Comparison of ENCODE assay signal across 8 mouse cellular contexts in the genomic region with DNA sequence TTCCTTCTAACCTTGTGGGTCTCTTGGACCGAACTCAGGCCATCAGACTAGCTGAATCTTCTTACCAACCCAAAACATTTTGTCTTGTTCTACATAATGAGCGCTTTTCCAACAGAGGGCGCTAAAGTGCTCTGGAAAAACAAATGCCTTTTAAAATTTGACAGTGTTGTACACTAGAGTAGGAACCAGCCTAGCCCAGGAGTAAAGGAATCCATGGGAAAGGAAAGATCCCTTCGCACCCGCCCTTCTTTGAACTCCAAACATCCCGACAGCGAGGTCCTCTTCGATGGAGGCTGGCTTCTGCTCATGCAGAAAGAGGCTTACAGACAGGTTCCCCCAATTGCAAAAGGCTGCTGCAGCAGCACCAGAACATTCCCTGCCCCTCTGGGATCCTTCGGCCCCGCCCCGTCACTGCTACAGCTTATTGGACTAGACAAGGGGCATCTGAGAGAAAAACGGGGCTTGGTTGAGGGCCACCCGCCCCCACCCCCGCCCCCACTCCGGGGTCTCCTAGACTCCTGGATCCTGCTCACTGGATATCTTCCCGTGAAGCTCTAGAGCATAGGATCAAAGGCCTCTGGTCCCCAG. TPM values are rescaled to one million over a fixed set of nuclear protein-coding genes. Genes with fewer than 3 reads are reported as not detected.
DNase-seq lines count a peak whose midpoint lies in the region; ATAC-seq and TF ChIP-seq lines count a peak whose summit lies in the region.

No protein-coding gene starts in this region.

- peak; percentile 81 for DNase-seq in A20 (ENCODE audit: low read depth, low spot score)
- DNase-seq in T-cell, adult 2 months (ENCODE audit: low spot score): peak; percentile 63
- DNase-seq in embryo, embryonic 11.5 days (ENCODE audit: low read depth, low spot score): peak; percentile 74
- peak; percentile 51 to 64 (median 52) for DNase-seq in liver, embryonic 14.5 days (ENCODE audit: low read depth in 3 of 3, low spot score in 3 of 3)
- DNase-seq in retina, postnatal 1 day: peak; percentile 90

- H3K4me3 ChIP-seq in heart, embryonic 12.5 days: no peak overlapping the region
- H3K4me3 ChIP-seq in kidney, embryonic 16.5 days (ENCODE audit: low read length): no peak overlapping the region
- no peak overlapping the region for H3K4me3 ChIP-seq in liver, embryonic 14.5 days (ENCODE audit: insufficient read depth in 1 of 2, low read depth in 2 of 2, low read length in 2 of 2)

- 0 out of 2 replicates have a peak overlapping the region, but pooled peaks have one; percentile 20 for H3K9ac ChIP-seq in heart, embryonic 12.5 days
- 0 out of 2 replicates have a peak overlapping the region, but pooled peaks have one; percentile 13 for H3K9ac ChIP-seq in kidney, embryonic 16.5 days (replicated peaks; ENCODE audit: low read length)
- H3K9ac ChIP-seq in liver, embryonic 14.5 days (replicated peaks): no peak overlapping the region

- ATAC-seq in heart, embryonic 12.5 days (ENCODE audit: insufficient number of reproducible peaks, low FRiP score): no peak
- 0 out of 2 replicates have a peak, but pooled peaks have one; percentile 24 for ATAC-seq in kidney, embryonic 16.5 days (ENCODE audit: low FRiP score, low TSS enrichment)
- no peak for ATAC-seq in liver, embryonic 14.5 days (ENCODE audit: insufficient read depth)
- ATAC-seq in erythroblast, adult 5-6 weeks (replicated peaks; ENCODE audit: low FRiP score, poor library complexity, severe bottlenecking): no peak

- H3K4me1 ChIP-seq in heart, embryonic 12.5 days (replicated peaks): peaks cover 19% of the 10 kb centered on the region
- H3K4me1 ChIP-seq in kidney, embryonic 16.5 days (ENCODE audit: insufficient read depth, low read length): peaks cover 12% of the 10 kb centered on the region
- peaks cover 6 to 17% of the 10 kb centered on the region in 2 experiments for H3K4me1 ChIP-seq in liver, embryonic 14.5 days (replicated peaks; ENCODE audit: control insufficient read depth in 2 of 2, insufficient read depth in 2 of 2, low read length in 1 of 2)

- no peaks in the 10 kb centered on the region for H3K36me3 ChIP-seq in heart, embryonic 12.5 days
- no peaks in the 10 kb centered on the region for H3K36me3 ChIP-seq in kidney, embryonic 16.5 days (ENCODE audit: insufficient read depth, low read length)
- H3K36me3 ChIP-seq in liver, embryonic 14.5 days (replicated peaks; ENCODE audit: control insufficient read depth, insufficient read depth, low read depth): no peaks in the 10 kb centered on the region

- peak; percentile 58 for TF ChIP-seq CTCF in liver, embryonic 14.5 days (IDR thresholded peaks at IDR 0.05; ENCODE audit: low read depth)

- no peak for TF ChIP-seq EP300 in liver, embryonic 14.5 days (IDR thresholded peaks at IDR 0.05; ENCODE audit: low read depth)

- no peak overlapping the region for H3K27ac ChIP-seq in heart, embryonic 12.5 days (ENCODE audit: poor library complexity, severe bottlenecking)
- H3K27ac ChIP-seq in kidney, embryonic 16.5 days (ENCODE audit: low read length): no peak overlapping the region
- H3K27ac ChIP-seq in liver, embryonic 14.5 days: no peak overlapping the region

- 0 out of 2 replicates have a peak, but pooled peaks cover 5% of the 10 kb centered on the region for H3K27me3 ChIP-seq in heart, embryonic 12.5 days (replicated peaks)
- H3K27me3 ChIP-seq in kidney, embryonic 16.5 days (ENCODE audit: insufficient read depth, low read length): no peaks in the 10 kb centered on the region
- no peaks in the 10 kb centered on the region for H3K27me3 ChIP-seq in liver, embryonic 14.5 days (ENCODE audit: control insufficient read depth, insufficient read depth, low read length)

- H3K4me2 ChIP-seq in heart, embryonic 12.5 days: peak overlapping the region; percentile 30; the same call in 1 of the 2 replicates
- 0 out of 2 replicates have a peak overlapping the region, but pooled peaks have one; percentile 24 for H3K4me2 ChIP-seq in kidney, embryonic 16.5 days (replicated peaks; ENCODE audit: low read depth, low read length)
- no peak overlapping the region for H3K4me2 ChIP-seq in liver, embryonic 14.5 days (ENCODE audit: low read depth)

- no peaks in the 10 kb centered on the region; the same call in 1 of the 2 replicates for H3K9me3 ChIP-seq in heart, embryonic 12.5 days (replicated peaks)
- no peaks in the 10 kb centered on the region for H3K9me3 ChIP-seq in kidney, embryonic 16.5 days (ENCODE audit: low read length)
- no peaks in the 10 kb centered on the region for H3K9me3 ChIP-seq in liver, embryonic 14.5 days (ENCODE audit: control insufficient read depth, low read length)

- 25% methylated on average over 16 of the region's 16 CpGs for WGBS in heart, embryonic 12.5 days
- WGBS in kidney, embryonic 16.5 days: 29% methylated on average over 16 of the region's 16 CpGs
- WGBS in liver, embryonic 14.5 days (ENCODE audit: insufficient replicate concordance): 28% methylated on average over 16 of the region's 16 CpGs

RNA-seq across cellular contexts. Expression of gene Ccdc63, which starts 11.5 kb away (rescaled TPM):
- 0.33 and 0.42 TPM in 2 replicates for polyA plus RNA-seq in heart, embryonic 12.5 days (2016; fragmentation: Nextera tagmentation; extraction: Ambion mirVana)
- polyA plus RNA-seq in kidney, embryonic 16.5 days (2015; fragmentation: Nextera tagmentation; extraction: Ambion mirVana): 0.15 TPM in 1 of 2 replicates, not detected in the other
- polyA plus RNA-seq in liver, embryonic 14.5 days (2012; rRNA removed): 0.01 and 0.13 TPM in 2 replicates
- not detected in 2 replicates for polyA plus RNA-seq in liver, embryonic 14.5 days (2014; fragmentation: Nextera tagmentation; extraction: Ambion mirVana)
- total RNA-seq in erythroblast, adult 5-6 weeks (2015; ENCODE audit: low replicate concordance): not detected in 2 replicates
- 4.0 TPM in 1 of 2 replicates, not detected in the other for total RNA-seq in erythroblast, adult 5-6 weeks (2017; ENCODE audit: low replicate concordance)

RNA-seq across cellular contexts. Expression of gene Myl2, which starts 28.4 kb away (rescaled TPM):
- polyA plus RNA-seq in heart, embryonic 12.5 days (2016; fragmentation: Nextera tagmentation; extraction: Ambion mirVana): 7,161 and 7,647 TPM in 2 replicates
- polyA plus RNA-seq in kidney, embryonic 16.5 days (2015; fragmentation: Nextera tagmentation; extraction: Ambion mirVana): 1.7 and 2.3 TPM in 2 replicates
- 0.10 TPM in 1 of 2 replicates, not detected in the other for polyA plus RNA-seq in liver, embryonic 14.5 days (2012; rRNA removed)
- polyA plus RNA-seq in liver, embryonic 14.5 days (2014; fragmentation: Nextera tagmentation; extraction: Ambion mirVana): not detected in 2 replicates
- not detected in 2 replicates for total RNA-seq in erythroblast, adult 5-6 weeks (2015; ENCODE audit: low replicate concordance)
- 1.1 TPM in 1 of 2 replicates, not detected in the other for total RNA-seq in erythroblast, adult 5-6 weeks (2017; ENCODE audit: low replicate concordance)

RNA-seq across cellular contexts. Expression of gene Ppp1cc, which starts 28.9 kb away (rescaled TPM):
- 222 and 230 TPM in 2 replicates for polyA plus RNA-seq in heart, embryonic 12.5 days (2016; fragmentation: Nextera tagmentation; extraction: Ambion mirVana)
- polyA plus RNA-seq in kidney, embryonic 16.5 days (2015; fragmentation: Nextera tagmentation; extraction: Ambion mirVana): 269 and 277 TPM in 2 replicates
- polyA plus RNA-seq in liver, embryonic 14.5 days (2012; rRNA removed): 84.5 and 119 TPM in 2 replicates
- 139 and 165 TPM in 2 replicates for polyA plus RNA-seq in liver, embryonic 14.5 days (2014; fragmentation: Nextera tagmentation; extraction: Ambion mirVana)
- total RNA-seq in erythroblast, adult 5-6 weeks (2015; ENCODE audit: low replicate concordance): 141 and 170 TPM in 2 replicates
- total RNA-seq in erythroblast, adult 5-6 weeks (2017; ENCODE audit: low replicate concordance): 94.2 and 102 TPM in 2 replicates

Comparison
In these comparisons a context has a peak if more than half of its experiments do, and no peak if none do; other contexts are left out.
1. RNA of gene Myl2, which starts 28.4 kb away (polyA plus RNA-seq): 7,161 to 7,647 TPM in heart, embryonic 12.5 days; 1.7 to 2.3 TPM in kidney, embryonic 16.5 days and 0.10 TPM in liver, embryonic 14.5 days; every median in the first group is over 1,000 times any median in the second.
2. Peak in every context shown above with its lines, with median percentiles within 50 percentile points of each other: DNase-seq.